Mouse (Mus musculus): ENCODE measurements around the gene Slc9a8. TPM values are rescaled to one million over a fixed set of nuclear protein-coding genes. Genes with fewer than 3 reads are reported as not detected.

The Slc9a8 gene
- polyA plus RNA-seq, 1 experiment = 41.7 TPM

- TF ChIP-seq POLR2A (IDR thresholded peaks at IDR 0.05; ENCODE audit: borderline replicate concordance, extremely low read depth, low read depth, low read length) (no peak), CTCF (IDR thresholded peaks at IDR 0.05; ENCODE audit: insufficient read depth, low read length) (no peak)
- H3K4me3 ChIP-seq (replicated peaks; ENCODE audit: extremely low read depth, low read depth, low read length) = no peak overlapping the region
- no peaks in the 10 kb centered on the region; the same call in 1 of the 2 replicates for H3K4me1 ChIP-seq (ENCODE audit: control insufficient read depth, insufficient read depth, low read length)
- no peak for DNase-seq
- WGBS = 91% methylated on average over 3 of the region's 3 CpGs
Observed at GRCm38 (mm10) chr2:167439422-167439821, 17.9 kb downstream of the Slc9a8 start.

- WGBS = 94% methylated on average over 4 of the region's 4 CpGs
- DNase-seq = no peak
- no peak overlapping the region for H3K4me3 ChIP-seq (replicated peaks; ENCODE audit: extremely low read depth, low read depth, low read length)
- TF ChIP-seq CTCF (IDR thresholded peaks at IDR 0.05; ENCODE audit: insufficient read depth, low read length) = no peak
- H3K4me1 ChIP-seq (ENCODE audit: control insufficient read depth, insufficient read depth, low read length) = no peaks in the 10 kb centered on the region; the same call in 1 of the 2 replicates
Observed at GRCm38 (mm10) chr2:167443411-167444193, 22.1 kb downstream of the Slc9a8 start.

GRCm38 (mm10) chr2:167445911-167446780, 24.6 kb downstream of the Slc9a8 start:
- 54% methylated on average over 20 of the region's 20 CpGs for WGBS
- H3K4me3 ChIP-seq (replicated peaks; ENCODE audit: extremely low read depth, low read depth, low read length) = no peak overlapping the region
- DNase-seq = no peak
- no peak for TF ChIP-seq POLR2A (IDR thresholded peaks at IDR 0.05; ENCODE audit: borderline replicate concordance, extremely low read depth, low read depth, low read length)
- TF ChIP-seq CTCF (IDR thresholded peaks at IDR 0.05; ENCODE audit: insufficient read depth, low read length) = no peak
- H3K4me1 ChIP-seq (ENCODE audit: control insufficient read depth, insufficient read depth, low read length) = no peaks in the 10 kb centered on the region

GRCm38 (mm10) chr2:167447207-167447606, 25.7 kb downstream of the Slc9a8 start:
- 96% methylated on average over 7 of the region's 7 CpGs for WGBS
- Histone ChIP-seq H3K4me3 (replicated peaks; ENCODE audit: extremely low read depth, low read depth, low read length) (no peak overlapping the region), H3K4me1 (ENCODE audit: control insufficient read depth, insufficient read depth, low read length) (no peaks in the 10 kb centered on the region)
- no peak for TF ChIP-seq CTCF (IDR thresholded peaks at IDR 0.05; ENCODE audit: insufficient read depth, low read length)
- no peak for TF ChIP-seq POLR2A (IDR thresholded peaks at IDR 0.05; ENCODE audit: borderline replicate concordance, extremely low read depth, low read depth, low read length)
- no peak for DNase-seq

DNA sequence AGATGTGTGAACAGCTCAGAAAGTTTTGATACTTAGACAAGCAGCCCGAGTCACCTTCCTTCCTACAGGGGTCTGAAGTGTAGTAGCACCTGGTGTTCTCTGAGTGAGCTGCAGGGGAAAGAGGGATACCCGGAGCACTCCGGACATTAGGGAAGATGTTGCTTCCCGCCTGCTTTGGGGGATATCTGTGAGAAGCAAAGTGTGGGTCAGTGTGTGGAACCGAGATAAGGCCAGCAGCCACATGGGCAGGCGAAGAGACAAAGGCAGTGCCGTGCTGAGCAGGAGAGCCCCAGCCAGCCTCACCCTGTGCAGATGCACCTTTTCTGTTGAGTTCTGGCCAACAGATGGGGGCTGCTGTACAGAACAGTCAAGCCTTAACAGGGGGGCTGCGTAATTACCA, 26.1 kb downstream of the Slc9a8 start:
- TF ChIP-seq CTCF (IDR thresholded peaks at IDR 0.05; ENCODE audit: insufficient read depth, low read length) = no peak
- TF ChIP-seq POLR2A (IDR thresholded peaks at IDR 0.05; ENCODE audit: borderline replicate concordance, extremely low read depth, low read depth, low read length) = no peak
- Histone ChIP-seq H3K4me3 (replicated peaks; ENCODE audit: extremely low read depth, low read depth, low read length) (no peak overlapping the region), H3K4me1 (ENCODE audit: control insufficient read depth, insufficient read depth, low read length) (no peaks in the 10 kb centered on the region)
- WGBS = 94% methylated on average over 8 of the region's 8 CpGs
- no peak for DNase-seq

GRCm38 (mm10) chr2:167449331-167450275, 28.1 kb downstream of the Slc9a8 start:
- WGBS = 90% methylated on average over 21 of the region's 21 CpGs
- TF ChIP-seq CTCF (IDR thresholded peaks at IDR 0.05; ENCODE audit: insufficient read depth, low read length) (no peak), POLR2A (IDR thresholded peaks at IDR 0.05; ENCODE audit: borderline replicate concordance, extremely low read depth, low read depth, low read length) (no peak)
- Histone ChIP-seq H3K4me1 (ENCODE audit: control insufficient read depth, insufficient read depth, low read length) (no peaks in the 10 kb centered on the region), H3K4me3 (replicated peaks; ENCODE audit: extremely low read depth, low read depth, low read length) (no peak overlapping the region)
- DNase-seq = no peak

DNA sequence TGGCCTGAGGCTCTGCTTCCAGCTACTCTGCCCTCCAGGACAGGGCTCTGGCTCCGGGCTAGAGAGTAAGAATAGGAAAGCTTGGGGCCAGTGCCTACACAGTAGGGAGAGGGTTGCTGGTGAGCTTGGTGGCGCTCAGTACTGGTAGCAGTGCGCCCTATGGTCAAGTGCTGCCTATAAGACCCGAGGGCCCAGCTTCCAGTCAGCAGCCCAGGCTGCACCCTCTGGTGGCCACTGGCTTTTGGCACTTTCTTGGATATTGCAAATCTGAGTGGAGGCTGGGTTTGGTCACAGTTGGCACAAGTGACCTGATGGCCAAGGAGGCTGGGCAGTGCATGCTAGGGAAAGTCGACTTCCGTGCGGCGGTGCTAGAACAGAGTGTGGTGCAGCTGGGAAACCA, 29.1 kb downstream of the Slc9a8 start:
- Histone ChIP-seq H3K4me3 (replicated peaks; ENCODE audit: extremely low read depth, low read depth, low read length) (no peak overlapping the region), H3K4me1 (ENCODE audit: control insufficient read depth, insufficient read depth, low read length) (no peaks in the 10 kb centered on the region)
- TF ChIP-seq CTCF (IDR thresholded peaks at IDR 0.05; ENCODE audit: insufficient read depth, low read length) = no peak
- TF ChIP-seq POLR2A (IDR thresholded peaks at IDR 0.05; ENCODE audit: borderline replicate concordance, extremely low read depth, low read depth, low read length) = no peak
- no peak for DNase-seq
- 85% methylated on average over 8 of the region's 8 CpGs for WGBS

DNA sequence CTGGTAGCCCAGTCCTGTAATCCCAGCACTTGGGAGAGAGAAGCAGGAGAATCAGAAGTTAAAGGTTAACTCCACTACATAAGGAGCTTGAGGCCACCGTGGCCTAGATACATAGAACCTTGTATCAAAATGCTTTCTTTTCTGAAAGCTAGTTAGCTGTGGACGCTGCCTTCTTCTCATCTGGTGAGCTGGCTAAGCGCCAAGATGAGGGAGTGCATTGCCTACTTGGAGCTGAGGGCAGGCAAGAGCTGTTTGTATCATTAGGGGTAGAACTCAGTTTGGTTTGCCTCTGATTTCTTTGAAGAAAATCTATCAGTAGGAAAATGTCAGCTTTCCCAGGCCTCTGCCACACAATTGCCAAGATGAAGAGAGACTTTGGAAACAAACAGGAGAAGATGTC, 32.3 kb downstream of the Slc9a8 start:
- H3K4me1 ChIP-seq (ENCODE audit: control insufficient read depth, insufficient read depth, low read length) = no peaks in the 10 kb centered on the region
- TF ChIP-seq CTCF (IDR thresholded peaks at IDR 0.05; ENCODE audit: insufficient read depth, low read length) = no peak
- TF ChIP-seq POLR2A (IDR thresholded peaks at IDR 0.05; ENCODE audit: borderline replicate concordance, extremely low read depth, low read depth, low read length) = no peak
- DNase-seq = no peak
- WGBS = 65% methylated on average over 3 of the region's 3 CpGs
- no peak overlapping the region for H3K4me3 ChIP-seq (replicated peaks; ENCODE audit: extremely low read depth, low read depth, low read length)

Data from lung, adult 2 months (tissue).